Mouse (Mus musculus) megakaryocyte, embryonic 14.5 days (primary cell): Measurements from ENCODE around the gene Pou6f1. TPM values are rescaled to one million over a fixed set of nuclear protein-coding genes. Genes with fewer than 3 reads are reported as not detected.

Experiments used
- H3K27me3 ChIP-seq: replicated peaks from 2 replicates; pipeline ENCODE3; 2012; ENCODE audit warnings: inconsistent platforms
- H3K36me3 ChIP-seq: replicated peaks from 2 replicates; pipeline ENCODE3; 2012; ENCODE audit warnings: low read length, inconsistent platforms, mixed read lengths
- H3K4me1 ChIP-seq: 2 replicates; pipeline ENCODE4 v1.6.1; 2012; ENCODE audit warnings: inconsistent platforms
- H3K4me3 ChIP-seq: replicated peaks from 2 replicates; pipeline ENCODE3; 2012; ENCODE audit warnings: moderate library complexity, mild to moderate bottlenecking, inconsistent platforms
- H3K9me3 ChIP-seq: 2 replicates; pipeline ENCODE4 v1.6.1; 2012; ENCODE audit warnings: inconsistent platforms
- GATA1 ChIP-seq: IDR thresholded peaks from 3 replicates; pipeline ENCODE4 v1.6.1; 2012; ENCODE audit warnings: mixed read lengths, low read length, inconsistent platforms, borderline replicate concordance
- polyA plus RNA-seq: library from polyadenylated mRNA; stranded (reverse); fragments of >175 nt; gene quantifications from 2 replicates; pipeline ENCODE4 v1.2.3, GENCODE M21; 2012; ENCODE audit warnings: low replicate concordance; ENCODE audit not compliant: insufficient read depth

Pou6f1 gene
- polyA plus RNA-seq, 1 experiment: 2.9 TPM

DNA sequence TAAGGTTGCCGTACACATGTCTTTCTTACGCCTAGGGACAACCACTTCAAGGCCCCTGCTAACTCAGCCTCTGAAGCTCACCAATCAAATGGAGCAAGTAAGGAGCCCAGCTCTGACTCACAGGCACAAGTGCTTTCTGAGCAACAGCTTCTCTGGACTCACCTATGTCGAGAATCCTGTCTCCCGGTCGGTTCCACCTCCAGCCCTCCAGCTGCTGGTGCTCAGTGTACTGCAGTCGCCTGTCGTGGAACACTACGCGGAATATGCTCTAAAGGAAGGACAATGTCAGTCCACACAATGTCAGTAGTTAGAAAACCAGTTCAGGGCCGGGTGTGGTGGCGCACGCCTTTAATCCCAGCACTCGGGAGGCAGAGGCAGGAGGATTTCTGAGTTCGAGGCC lies 74.4 kb downstream of the Pou6f1 start:
- H3K27me3 ChIP-seq: no peaks in the 10 kb centered on the region
- H3K36me3 ChIP-seq: peaks cover 27% of the 10 kb centered on the region
- no peak for TF ChIP-seq GATA1
- no peaks in the 10 kb centered on the region for H3K9me3 ChIP-seq
- H3K4me1 ChIP-seq: peaks cover 9% of the 10 kb centered on the region
- no peak overlapping the region for H3K4me3 ChIP-seq

Other genes starting within 250 kb of the Pou6f1 start
- not detected in 2 replicates for gene Methig1, start 246.8 kb downstream of the Pou6f1 start, polyA plus RNA-seq
- gene Mettl7a2, start 246.8 kb downstream of the Pou6f1 start, polyA plus RNA-seq: not detected in 2 replicates
- gene Higd1c, start 235.4 kb downstream of the Pou6f1 start, polyA plus RNA-seq: not detected in 2 replicates
- not detected in 2 replicates for gene Gm5475, start 177.8 kb downstream of the Pou6f1 start, polyA plus RNA-seq
- 0.62 TPM in 1 of 2 replicates, not detected in the other for gene Slc11a2, start 174.9 kb downstream of the Pou6f1 start, polyA plus RNA-seq
- gene Letmd1, start 131.0 kb downstream of the Pou6f1 start, polyA plus RNA-seq: 21.1 and 42.7 TPM in 2 replicates
- 0.46 TPM in 1 of 2 replicates, not detected in the other for gene Csrnp2, start 104.5 kb downstream of the Pou6f1 start, polyA plus RNA-seq
- 3.0 TPM in 1 of 2 replicates, not detected in the other for gene Tfcp2, start 48.0 kb downstream of the Pou6f1 start, polyA plus RNA-seq
- gene Dazap2, start 15.4 kb upstream of the Pou6f1 start, polyA plus RNA-seq: 28.5 and 32.0 TPM in 2 replicates
- gene Smagp, start 37.0 kb upstream of the Pou6f1 start, polyA plus RNA-seq: 57.2 and 75.5 TPM in 2 replicates
- gene Bin2, start 69.6 kb upstream of the Pou6f1 start, polyA plus RNA-seq: 2,082 and 2,619 TPM in 2 replicates
- gene Cela1, start 87.9 kb upstream of the Pou6f1 start, polyA plus RNA-seq: 12.5 and 23.0 TPM in 2 replicates
- 2.3 TPM in 1 of 2 replicates, not detected in the other for gene Galnt6, start 129.4 kb upstream of the Pou6f1 start, polyA plus RNA-seq
- gene Slc4a8, start 161.8 kb upstream of the Pou6f1 start, polyA plus RNA-seq: 0.02 TPM in 1 of 2 replicates, not detected in the other